Mouse (Mus musculus) liver, adult (tissue): ENCODE data around the gene Cdh22.

ENCODE experiments used
- GATA4 ChIP-seq: IDR thresholded peaks from 2 replicates; pipeline ENCODE4 v1.6.1; 2014; ENCODE audit warnings: mild to moderate bottlenecking, low read length; ENCODE audit not compliant: insufficient replicate concordance

Gene Cdh22

DNA sequence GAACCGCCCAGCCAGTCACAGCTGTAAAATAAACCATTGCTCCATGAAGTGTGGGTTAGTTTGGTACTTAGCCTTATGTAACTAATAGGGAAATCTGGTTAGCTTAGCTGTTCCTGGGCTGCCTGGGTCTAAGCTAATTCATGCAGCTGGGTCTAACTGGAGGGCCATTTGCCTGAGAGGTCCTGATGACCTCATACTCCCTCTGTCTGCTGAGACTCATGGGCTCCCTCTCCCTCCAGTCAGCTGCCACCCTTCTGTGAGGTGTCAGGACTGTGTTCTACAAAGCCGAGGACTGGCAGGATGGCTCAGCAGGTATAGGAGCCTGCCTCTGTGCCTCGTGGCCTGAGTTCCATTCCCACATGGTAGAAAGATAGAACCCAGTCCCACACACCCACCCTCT is 84.9 kb downstream of the Cdh22 start:
- no peak for TF ChIP-seq GATA4

DNA sequence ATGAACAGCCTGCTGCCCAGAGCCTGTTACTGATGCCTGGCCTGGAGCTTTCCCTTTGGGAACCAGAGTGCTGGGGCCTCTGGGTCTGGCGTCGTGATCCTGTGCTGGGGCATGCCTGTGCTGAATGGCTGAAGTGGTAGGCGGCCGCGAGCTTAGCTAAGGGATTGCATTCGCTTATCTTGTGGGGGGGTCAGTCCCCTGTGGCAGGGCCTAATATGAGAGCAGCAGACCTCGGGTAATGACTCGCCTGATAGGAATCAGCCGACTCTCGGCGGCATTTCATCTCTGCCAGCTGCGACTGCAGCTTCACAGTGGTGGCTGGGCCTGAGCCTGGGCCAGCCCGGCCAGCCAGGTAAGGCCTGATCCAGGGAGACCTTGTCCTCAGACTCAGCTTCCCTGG is 88.8 kb downstream of the Cdh22 start:
- TF ChIP-seq GATA4: no peak

DNA sequence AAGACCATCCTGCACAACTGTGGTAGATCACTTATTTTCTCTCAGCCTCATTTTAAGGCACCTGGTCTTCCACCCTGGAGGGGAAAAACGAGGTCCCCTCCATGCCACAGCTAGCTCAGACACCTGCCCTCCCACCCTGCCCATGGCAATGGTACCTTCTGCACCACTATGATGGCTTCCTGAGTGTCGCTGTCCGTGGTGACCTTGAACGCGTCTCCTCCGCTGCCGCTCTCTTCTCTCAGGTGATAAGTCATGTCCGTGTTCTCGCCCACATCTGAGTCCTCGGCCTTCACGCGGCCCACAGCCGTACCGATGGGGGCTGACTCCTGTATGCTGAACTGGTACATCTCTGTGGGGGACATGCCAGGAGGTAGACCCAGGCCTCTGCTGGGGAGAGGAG is 91.2 kb downstream of the Cdh22 start:
- no peak for TF ChIP-seq GATA4

DNA sequence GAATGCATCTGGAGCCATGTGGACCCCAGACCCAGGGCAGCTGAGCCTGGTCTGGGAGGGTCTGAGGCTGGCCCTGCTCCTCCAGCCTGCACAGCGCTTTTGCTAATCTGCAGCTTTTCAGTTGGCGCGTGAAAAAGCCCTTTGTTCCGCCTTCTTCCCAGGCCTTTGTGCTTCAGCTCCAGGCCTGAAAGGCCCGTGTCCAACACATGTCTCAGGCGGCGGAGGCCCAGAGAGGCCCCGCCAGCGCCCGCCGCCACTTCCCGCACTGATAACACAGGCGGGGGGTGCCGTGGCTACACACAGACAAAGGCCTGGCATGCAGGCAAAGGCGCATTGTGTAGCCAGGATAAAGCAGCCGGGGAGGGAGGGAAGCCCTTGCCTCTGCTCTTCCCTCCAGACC is 98.6 kb downstream of the Cdh22 start:
- no peak for TF ChIP-seq GATA4

DNA sequence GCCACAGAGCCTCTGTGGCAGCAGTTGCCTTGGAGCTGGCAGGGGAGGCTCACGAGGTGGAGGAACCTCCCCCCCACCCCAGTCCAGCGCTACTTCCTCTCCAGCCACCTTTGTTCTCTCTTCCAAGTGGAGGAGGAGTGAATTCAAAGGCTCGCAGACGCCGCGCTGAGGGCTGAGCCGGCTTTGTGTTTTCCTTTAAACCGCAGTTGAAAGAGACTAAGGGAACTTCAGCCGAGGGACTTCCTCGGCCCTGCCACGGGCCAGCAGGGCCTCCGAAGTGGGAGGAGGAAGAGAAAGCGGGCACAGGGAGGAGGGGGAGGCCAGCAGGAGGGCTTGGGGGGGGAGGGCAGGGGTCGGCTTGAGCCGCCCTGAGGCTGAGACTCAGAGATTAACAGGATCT is 101.1 kb downstream of the Cdh22 start:
- no peak for TF ChIP-seq GATA4

DNA sequence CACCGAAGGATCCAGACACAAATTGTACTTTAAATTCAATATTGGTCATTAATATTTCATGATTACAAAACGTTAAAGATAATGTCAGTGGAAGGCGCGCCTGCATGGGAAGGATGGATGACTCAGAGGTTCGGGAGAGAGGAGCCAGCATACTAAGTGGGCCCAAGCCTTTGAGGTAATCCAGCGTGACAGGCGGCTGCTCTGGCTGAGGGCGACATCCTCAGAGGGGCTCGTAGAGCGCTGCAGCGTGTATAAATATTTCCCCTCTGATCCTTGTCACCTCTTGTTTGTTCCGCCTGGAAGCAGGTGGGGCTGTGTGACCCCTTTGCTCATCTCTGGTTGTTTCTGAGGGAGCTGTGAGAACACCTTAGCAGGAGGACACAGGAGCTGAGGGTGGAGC is 103.2 kb downstream of the Cdh22 start:
- no peak for TF ChIP-seq GATA4

DNA sequence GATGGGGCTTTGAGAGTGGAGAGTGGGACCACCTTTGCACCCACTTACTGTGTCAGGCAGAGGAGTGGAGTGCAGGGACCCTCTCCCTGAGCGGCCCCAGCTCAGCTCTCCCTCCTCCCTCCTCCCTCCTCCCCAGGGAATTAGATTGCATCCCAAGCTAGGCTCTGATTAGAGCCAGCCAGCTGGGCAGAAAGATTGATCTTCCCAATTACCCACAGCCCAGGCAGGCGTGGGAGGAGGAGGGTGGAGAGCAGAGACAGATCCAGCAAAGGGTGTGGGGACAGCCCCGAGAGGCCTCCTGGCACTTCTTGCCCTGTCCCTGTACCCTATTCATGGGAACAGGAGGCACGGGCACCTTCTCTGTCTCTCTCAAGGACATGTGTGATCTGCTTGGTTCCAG is 105.5 kb downstream of the Cdh22 start:
- TF ChIP-seq GATA4: no peak

DNA sequence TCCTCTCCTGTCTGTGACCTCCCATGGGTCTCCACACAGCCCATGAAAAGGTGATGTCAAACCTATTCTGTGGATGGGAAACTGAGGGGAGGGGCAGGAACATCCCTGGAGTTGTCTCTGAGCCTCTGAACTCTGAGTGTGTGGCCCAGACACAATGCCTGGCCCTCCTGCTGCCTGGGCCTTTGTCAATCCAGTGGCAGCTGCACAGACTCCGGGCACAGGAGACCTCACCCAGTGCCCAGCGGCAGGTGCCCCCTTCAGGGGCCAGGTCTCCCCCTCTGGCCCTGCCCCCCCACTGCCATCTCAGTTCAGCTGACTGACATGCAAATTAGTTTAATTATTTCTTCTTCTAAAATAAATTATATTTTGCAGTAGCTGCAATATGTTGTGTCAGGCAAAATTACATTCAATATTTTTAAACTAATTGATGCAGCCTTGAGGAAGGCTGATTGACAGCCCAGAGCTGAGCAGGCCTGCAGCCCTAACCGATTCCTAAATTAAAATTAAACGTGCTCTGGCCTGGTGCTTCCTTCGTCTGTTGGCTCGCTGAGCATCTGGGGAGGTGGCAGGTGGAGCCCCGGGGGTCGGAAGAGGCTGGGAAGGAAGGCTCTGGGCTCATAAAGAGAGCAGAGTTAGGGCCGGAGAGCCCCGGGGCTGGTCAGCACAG is 107.6 kb downstream of the Cdh22 start:
- no peak for TF ChIP-seq GATA4

DNA sequence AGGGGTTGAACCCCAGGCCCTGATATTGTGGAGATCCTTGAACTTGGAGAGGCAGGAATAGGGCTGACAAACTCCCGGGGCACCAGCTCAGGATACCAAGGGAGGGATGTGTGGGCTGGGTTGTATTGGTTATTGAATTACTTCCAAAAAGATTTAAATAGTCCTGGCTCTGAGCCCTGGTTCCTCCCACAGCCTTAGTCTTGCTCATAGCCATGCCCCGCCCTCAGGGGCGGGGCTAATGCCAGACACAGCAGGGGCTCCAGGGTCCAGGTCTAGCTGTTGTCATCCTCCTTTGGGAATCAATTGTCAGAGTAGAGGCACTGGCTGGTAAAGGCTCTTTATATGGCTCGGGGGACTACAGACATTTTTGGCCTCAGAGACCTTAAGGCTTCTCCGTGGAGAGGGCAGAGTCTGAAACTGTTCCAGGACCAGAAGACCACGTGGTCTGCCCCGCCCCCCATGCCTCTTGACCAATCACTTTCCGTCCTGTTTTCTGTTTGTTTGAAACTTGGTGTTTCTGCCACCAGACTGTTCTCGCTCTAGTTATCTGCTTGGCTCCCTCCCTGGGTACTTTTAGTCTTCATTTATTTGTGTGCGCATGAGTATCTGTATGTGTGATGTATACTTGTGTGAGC is 113.3 kb downstream of the Cdh22 start:
- no peak for TF ChIP-seq GATA4

DNA sequence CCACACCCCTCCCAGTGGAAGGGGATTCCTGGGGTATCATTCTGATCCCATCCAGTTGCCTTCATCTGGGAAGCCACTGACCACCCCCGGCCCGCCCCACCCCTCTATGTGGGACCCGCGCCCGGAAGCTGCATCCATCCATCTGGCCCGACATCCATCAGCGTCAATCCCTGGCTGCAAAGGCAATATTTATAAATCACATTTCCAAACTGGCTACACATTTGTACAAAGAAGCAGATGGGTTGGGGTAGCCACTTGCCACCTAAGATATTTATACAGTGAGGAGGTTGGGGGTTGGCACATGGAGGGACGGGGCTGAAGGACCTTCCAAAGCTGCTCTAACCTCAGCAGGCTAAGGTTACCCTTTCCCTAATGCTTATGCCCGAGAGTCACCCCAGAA is 113.9 kb downstream of the Cdh22 start:
- TF ChIP-seq GATA4: no peak

DNA sequence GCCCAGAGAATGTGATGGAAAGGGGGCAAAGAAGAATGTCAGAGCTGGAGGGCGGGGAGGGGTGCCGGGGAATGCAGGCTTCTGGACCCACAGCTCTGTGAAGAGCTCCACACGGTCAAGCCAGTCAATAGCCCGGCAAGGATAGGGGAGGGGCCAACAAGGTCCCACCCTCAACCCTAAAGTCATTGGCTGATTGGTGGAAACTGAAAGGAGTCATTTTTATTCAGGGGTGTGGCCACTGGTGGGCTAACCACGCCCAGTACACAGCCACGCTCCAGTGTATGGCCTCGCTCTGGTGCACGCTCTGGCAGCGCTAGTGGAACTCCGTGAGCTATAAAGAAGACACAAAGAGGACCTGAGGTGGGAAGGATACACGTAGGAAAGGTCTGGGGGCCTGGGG is 120.9 kb downstream of the Cdh22 start:
- TF ChIP-seq GATA4: no peak

DNA sequence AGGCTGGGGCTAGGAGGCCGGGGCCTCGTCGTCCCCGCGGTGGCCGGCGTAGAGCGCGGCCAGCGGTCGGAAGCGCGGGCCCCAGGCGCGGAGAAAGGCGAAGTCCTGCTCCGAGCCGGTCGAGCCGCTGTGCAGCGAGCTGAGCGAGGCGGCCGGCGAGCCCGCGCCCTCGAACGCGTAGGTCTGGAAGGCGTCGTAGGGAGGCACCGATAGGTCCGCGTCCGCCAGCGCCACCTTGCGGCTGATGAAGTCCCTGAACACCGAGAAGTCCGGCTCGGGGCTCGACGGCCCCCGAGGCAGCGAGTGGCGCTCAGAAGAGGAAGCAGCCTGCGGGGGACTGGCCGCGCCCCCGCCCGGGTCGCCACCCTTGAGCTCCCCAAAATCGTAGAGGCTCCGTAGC is 122.5 kb downstream of the Cdh22 start:
- TF ChIP-seq GATA4: no peak

DNA sequence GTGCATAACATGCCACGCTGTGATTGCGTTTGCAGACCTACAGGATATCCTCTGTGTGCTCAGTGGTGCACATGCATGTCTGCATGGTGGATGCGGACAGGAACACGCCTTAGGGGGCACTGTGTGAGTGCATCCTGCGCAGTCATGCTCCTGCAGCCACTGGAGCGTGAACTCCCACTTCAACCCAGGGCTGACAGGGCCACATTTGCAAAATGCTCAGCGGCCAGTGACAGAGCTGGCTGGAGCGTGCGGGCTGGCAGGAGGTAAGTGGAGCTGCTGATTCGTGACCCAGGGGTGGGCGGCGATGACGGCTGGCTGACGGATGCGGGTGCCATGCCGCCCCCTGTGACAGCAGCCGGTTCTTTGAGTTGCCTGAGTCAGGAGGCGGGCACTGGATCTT is 128.1 kb downstream of the Cdh22 start:
- no peak for TF ChIP-seq GATA4

DNA sequence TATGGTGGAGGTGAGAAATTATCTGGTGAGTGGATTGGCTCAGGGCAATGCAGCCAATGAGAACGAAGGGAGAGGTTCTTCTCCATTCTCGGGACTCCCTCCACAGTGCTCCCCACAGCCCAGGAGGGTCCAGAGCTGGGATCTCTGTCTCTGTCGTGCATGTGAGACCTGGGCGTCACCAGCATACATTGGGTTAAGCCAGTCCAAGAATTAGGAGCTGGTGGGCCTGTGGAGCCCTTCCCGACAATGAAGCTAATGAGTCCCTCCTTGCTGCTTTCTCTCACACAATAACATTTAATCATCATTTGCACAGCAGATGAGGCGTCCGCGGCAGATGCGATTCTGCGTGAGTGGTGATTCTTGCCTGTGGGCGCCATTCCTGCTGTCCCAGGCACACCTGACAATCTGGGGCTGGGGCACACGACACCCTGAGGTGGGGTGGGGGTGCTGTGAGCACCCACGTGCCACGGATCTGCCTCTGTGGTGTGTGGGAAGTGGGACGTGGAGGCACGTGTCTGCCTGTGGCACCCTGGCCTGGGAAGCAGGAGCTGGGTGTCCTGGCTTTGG is 129.1 kb downstream of the Cdh22 start:
- no peak for TF ChIP-seq GATA4

DNA sequence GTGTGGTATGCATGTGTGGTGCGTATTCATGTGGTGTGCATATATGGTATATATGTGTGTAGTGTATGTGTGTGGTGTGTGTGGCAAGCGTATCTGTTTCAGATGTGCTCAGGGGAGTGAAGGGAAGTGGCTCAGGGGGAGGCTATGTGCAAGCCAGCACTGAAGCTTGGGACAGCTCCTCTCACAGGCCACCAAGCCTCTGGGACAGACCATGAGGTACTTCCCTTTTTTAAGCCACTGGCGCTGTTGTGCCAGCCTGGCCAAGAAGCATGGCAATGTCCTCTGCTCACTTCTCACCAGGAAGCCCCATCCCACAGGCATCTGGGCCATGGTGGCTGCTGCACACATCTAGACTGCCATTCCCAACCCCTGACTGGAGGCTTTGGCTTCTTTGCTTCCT is 131.7 kb downstream of the Cdh22 start:
- no peak for TF ChIP-seq GATA4

DNA sequence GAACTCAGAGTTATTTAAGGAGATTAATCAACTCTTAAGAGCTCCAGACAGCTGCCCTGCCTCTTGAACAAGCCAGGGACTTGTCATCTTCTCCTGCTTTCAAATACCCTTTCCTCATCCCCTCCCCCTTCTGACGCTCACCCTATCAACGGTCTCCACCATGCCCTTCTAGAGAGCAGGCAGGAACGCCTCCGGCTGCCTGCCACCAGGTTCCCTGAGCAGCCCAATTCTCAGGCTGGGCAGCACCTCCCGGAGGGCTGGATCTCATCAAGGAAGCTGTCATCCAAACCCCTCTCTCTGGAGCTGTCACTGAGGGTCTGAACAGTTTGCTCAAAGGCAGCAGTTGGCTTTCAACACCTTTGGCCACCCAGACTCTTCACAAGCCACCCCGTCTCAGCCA is 133.9 kb downstream of the Cdh22 start:
- TF ChIP-seq GATA4: no peak

DNA sequence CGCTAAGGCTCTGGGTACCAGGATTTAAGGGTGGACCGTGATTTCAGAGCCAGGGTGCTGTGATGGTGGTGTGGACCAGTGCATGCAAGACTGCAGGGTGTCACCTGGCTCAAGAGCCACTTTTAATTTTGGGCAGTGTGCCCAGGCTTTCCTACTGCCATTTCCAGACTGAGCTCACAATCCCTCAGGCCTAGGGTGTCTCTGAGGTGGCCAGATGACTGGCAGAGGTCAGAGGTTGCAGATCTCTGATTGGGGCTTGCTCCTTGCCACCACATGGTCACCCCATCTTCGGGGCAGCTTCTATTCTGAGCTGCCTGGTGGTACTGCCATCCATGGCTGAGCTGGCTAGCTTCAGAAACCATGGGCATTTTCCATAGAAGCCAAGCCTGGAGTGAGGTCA is 135.8 kb downstream of the Cdh22 start:
- TF ChIP-seq GATA4: no peak
